Mouse (Mus musculus): ENCODE data around the gene Gars. TPM values are rescaled to one million over a fixed set of nuclear protein-coding genes. Genes with fewer than 3 reads are reported as not detected.
A peak's percentile ranks its signal among the peaks of the same experiment; 100 is the strongest.

Gars gene
- 40.1 and 44.9 TPM in 2 replicates for polyA plus RNA-seq (2012; rRNA removed)

- DNase-seq, result peak; percentile 89
- WGBS, result under 1% methylated on average over 87 of the region's 87 CpGs
- peak within 1 kb of the TSS; percentile 81 for H3K4me3 ChIP-seq (ENCODE audit: control insufficient read depth, insufficient read depth, low read length)
- H3K4me1 ChIP-seq (replicated peaks; ENCODE audit: control insufficient read depth, insufficient read depth, low read length), result peaks cover 3% of the 10 kb centered on the region
- H3K27me3 ChIP-seq (ENCODE audit: control insufficient read depth, insufficient read depth, low read length), result no peaks in the 10 kb centered on the region
- H3K36me3 ChIP-seq (ENCODE audit: control insufficient read depth, insufficient read depth, low read length), result no peaks in the 10 kb centered on the region
- TF ChIP-seq POLR2A (IDR thresholded peaks at IDR 0.05; ENCODE audit: control insufficient read depth, extremely low read depth, insufficient read depth, low read length, poor library complexity) (peak; percentile 86), CTCF (IDR thresholded peaks at IDR 0.05; ENCODE audit: borderline replicate concordance, control insufficient read depth, extremely low read depth, insufficient read depth, low read length, poor library complexity) (no peak; the same call in 1 of the 2 replicates)
- H3K27ac ChIP-seq (ENCODE audit: control insufficient read depth, insufficient read depth, low read length), result peak within 1 kb of the TSS; percentile 81
These were observed at the start of gene Gars for GRCm38 (mm10) chr6:55037799-55038670. Gene Gars, plus strand, starts transcription at chr6:55038007.

GRCm38 (mm10) chr6:54988141-54988540, 49.7 kb upstream of the Gars start:
- DNase-seq, result no peak
- TF ChIP-seq POLR2A (IDR thresholded peaks at IDR 0.05; ENCODE audit: control insufficient read depth, extremely low read depth, insufficient read depth, low read length, poor library complexity) (no peak), CTCF (IDR thresholded peaks at IDR 0.05; ENCODE audit: borderline replicate concordance, control insufficient read depth, extremely low read depth, insufficient read depth, low read length, poor library complexity) (no peak)
- H3K27me3 ChIP-seq (ENCODE audit: control insufficient read depth, insufficient read depth, low read length), result no peaks in the 10 kb centered on the region
- H3K27ac ChIP-seq (ENCODE audit: control insufficient read depth, insufficient read depth, low read length), result no peak overlapping the region
- no peak overlapping the region for H3K4me3 ChIP-seq (ENCODE audit: control insufficient read depth, insufficient read depth, low read length)
- H3K36me3 ChIP-seq (ENCODE audit: control insufficient read depth, insufficient read depth, low read length), result no peaks in the 10 kb centered on the region
- no peaks in the 10 kb centered on the region for H3K4me1 ChIP-seq (replicated peaks; ENCODE audit: control insufficient read depth, insufficient read depth, low read length)
- WGBS, result 96% methylated on average over 6 of the region's 6 CpGs

GRCm38 (mm10) chr6:54991189-54991588, 46.6 kb upstream of the Gars start:
- Histone ChIP-seq H3K27me3 (ENCODE audit: control insufficient read depth, insufficient read depth, low read length) (no peaks in the 10 kb centered on the region), H3K4me3 (ENCODE audit: control insufficient read depth, insufficient read depth, low read length) (no peak overlapping the region), H3K4me1 (replicated peaks; ENCODE audit: control insufficient read depth, insufficient read depth, low read length) (no peaks in the 10 kb centered on the region), H3K27ac (ENCODE audit: control insufficient read depth, insufficient read depth, low read length) (no peak overlapping the region), H3K36me3 (ENCODE audit: control insufficient read depth, insufficient read depth, low read length) (no peaks in the 10 kb centered on the region)
- DNase-seq, result no peak
- TF ChIP-seq POLR2A (IDR thresholded peaks at IDR 0.05; ENCODE audit: control insufficient read depth, extremely low read depth, insufficient read depth, low read length, poor library complexity) (no peak), CTCF (IDR thresholded peaks at IDR 0.05; ENCODE audit: borderline replicate concordance, control insufficient read depth, extremely low read depth, insufficient read depth, low read length, poor library complexity) (no peak)
- WGBS, result 26% methylated on average over 2 of the region's 2 CpGs

GRCm38 (mm10) chr6:54992141-54992540, 45.7 kb upstream of the Gars start:
- H3K4me3 ChIP-seq (ENCODE audit: control insufficient read depth, insufficient read depth, low read length), result peak overlapping the region; percentile 75

GRCm38 (mm10) chr6:54992734-54993260, 45.0 kb upstream of the Gars start, which contains the start of gene Ggct:
Gene Ggct, minus strand, starts transcription at chr6:54992950.
- peak; percentile 75; the same call in 1 of the 2 replicates for TF ChIP-seq CTCF (IDR thresholded peaks at IDR 0.05; ENCODE audit: borderline replicate concordance, control insufficient read depth, extremely low read depth, insufficient read depth, low read length, poor library complexity)
- TF ChIP-seq POLR2A (IDR thresholded peaks at IDR 0.05; ENCODE audit: control insufficient read depth, extremely low read depth, insufficient read depth, low read length, poor library complexity), result peak; percentile 79
- Histone ChIP-seq H3K4me3 (ENCODE audit: control insufficient read depth, insufficient read depth, low read length) (peak within 1 kb of the TSS; percentile 75), H3K27me3 (ENCODE audit: control insufficient read depth, insufficient read depth, low read length) (no peaks in the 10 kb centered on the region), H3K36me3 (ENCODE audit: control insufficient read depth, insufficient read depth, low read length) (no peaks in the 10 kb centered on the region), H3K4me1 (replicated peaks; ENCODE audit: control insufficient read depth, insufficient read depth, low read length) (no peaks in the 10 kb centered on the region), H3K27ac (ENCODE audit: control insufficient read depth, insufficient read depth, low read length) (no peak within 1 kb of the TSS)
- under 1% methylated on average over 41 of the region's 41 CpGs for WGBS
- peak; percentile 90 for DNase-seq

More at GRCm38 (mm10) chr6:54992141-54992540, 45.7 kb upstream of the Gars start:
- H3K36me3 ChIP-seq (ENCODE audit: control insufficient read depth, insufficient read depth, low read length), result no peaks in the 10 kb centered on the region
- H3K27ac ChIP-seq (ENCODE audit: control insufficient read depth, insufficient read depth, low read length), result no peak overlapping the region
- WGBS, result under 1% methylated on average over 7 of the region's 7 CpGs
- no peaks in the 10 kb centered on the region for H3K27me3 ChIP-seq (ENCODE audit: control insufficient read depth, insufficient read depth, low read length)
- no peak for DNase-seq
- no peak for TF ChIP-seq POLR2A (IDR thresholded peaks at IDR 0.05; ENCODE audit: control insufficient read depth, extremely low read depth, insufficient read depth, low read length, poor library complexity)
- TF ChIP-seq CTCF (IDR thresholded peaks at IDR 0.05; ENCODE audit: borderline replicate concordance, control insufficient read depth, extremely low read depth, insufficient read depth, low read length, poor library complexity), result no peak
- H3K4me1 ChIP-seq (replicated peaks; ENCODE audit: control insufficient read depth, insufficient read depth, low read length), result no peaks in the 10 kb centered on the region

GRCm38 (mm10) chr6:54996361-54996760, 41.4 kb upstream of the Gars start:
- 100% methylated on average over 3 of the region's 3 CpGs for WGBS
- Histone ChIP-seq H3K4me1 (replicated peaks; ENCODE audit: control insufficient read depth, insufficient read depth, low read length) (no peaks in the 10 kb centered on the region), H3K4me3 (ENCODE audit: control insufficient read depth, insufficient read depth, low read length) (no peak overlapping the region), H3K27ac (ENCODE audit: control insufficient read depth, insufficient read depth, low read length) (no peak overlapping the region), H3K36me3 (ENCODE audit: control insufficient read depth, insufficient read depth, low read length) (no peaks in the 10 kb centered on the region), H3K27me3 (ENCODE audit: control insufficient read depth, insufficient read depth, low read length) (no peaks in the 10 kb centered on the region)
- TF ChIP-seq CTCF (IDR thresholded peaks at IDR 0.05; ENCODE audit: borderline replicate concordance, control insufficient read depth, extremely low read depth, insufficient read depth, low read length, poor library complexity) (no peak), POLR2A (IDR thresholded peaks at IDR 0.05; ENCODE audit: control insufficient read depth, extremely low read depth, insufficient read depth, low read length, poor library complexity) (no peak)
- DNase-seq, result no peak
